Mouse (Mus musculus): ENCODE measurements around the gene Aasdhppt. TPM values are rescaled to one million over a fixed set of nuclear protein-coding genes. Genes with fewer than 3 reads are reported as not detected.

The Aasdhppt gene
- 21.5 and 31.7 TPM in 2 replicates for total RNA-seq (2014; rRNA removed)
- polyA plus RNA-seq (2015; fragmentation: Nextera tagmentation; extraction: Ambion mirVana): 29.2 and 29.8 TPM in 2 replicates

DNA sequence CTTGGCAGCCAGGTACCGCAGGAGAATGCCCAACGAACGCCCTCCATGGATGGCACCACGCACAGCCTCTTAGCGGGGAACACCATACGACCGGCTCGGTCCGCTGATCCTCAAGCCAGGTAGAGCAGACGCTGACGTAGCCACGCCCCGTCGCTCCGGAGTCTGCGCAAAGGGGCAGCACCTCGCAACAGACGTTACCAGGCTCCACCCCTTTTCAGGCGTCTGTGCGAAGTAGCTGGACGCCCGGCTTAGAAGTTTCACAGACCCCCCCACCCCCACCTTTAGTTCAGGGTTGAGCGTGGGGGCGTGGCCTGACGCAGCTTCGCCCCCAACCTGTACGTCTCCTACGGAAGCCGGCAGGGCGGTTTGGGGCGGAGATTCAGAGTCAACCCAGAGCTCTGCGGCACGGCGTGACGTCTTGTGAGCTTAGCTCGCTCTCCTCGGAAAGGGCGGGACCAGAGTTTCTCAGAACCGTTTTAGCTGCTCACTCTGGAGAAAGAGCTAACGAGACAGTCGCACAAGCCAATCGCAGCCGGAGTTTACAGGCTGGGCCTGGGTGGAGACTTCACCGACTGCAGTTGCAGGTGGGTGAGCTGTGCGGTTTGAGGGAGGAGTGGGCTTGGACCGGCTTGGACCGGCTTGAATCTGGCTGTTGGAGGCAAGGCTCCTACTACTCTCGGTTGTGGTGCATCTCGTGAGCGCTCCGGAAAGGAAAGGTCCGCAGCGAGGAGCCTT is at the start of gene Aasdhppt, which contains the start of gene Kbtbd3:
Gene Aasdhppt (minus strand): TSS at position 121 of the 735 bp plus-strand sequence.
Gene Kbtbd3 (plus strand): TSS at position 483 of the 735 bp plus-strand sequence.
- no peaks in the 10 kb centered on the region for H3K36me3 ChIP-seq (ENCODE audit: insufficient read depth, low read length)
- H3K4me3 ChIP-seq (ENCODE audit: low read depth, low read length): peak within 1 kb of the TSS; percentile 75
- H3K9ac ChIP-seq (replicated peaks; ENCODE audit: low read length, poor library complexity, severe bottlenecking): peak within 1 kb of the TSS; percentile 82
- H3K4me1 ChIP-seq (ENCODE audit: insufficient read depth, low read length): peaks cover 8% of the 10 kb centered on the region; the same call in 1 of the 2 replicates
- H3K27me3 ChIP-seq (ENCODE audit: insufficient read depth, low read length): no peaks in the 10 kb centered on the region
- peak; percentile 97 for ATAC-seq (ENCODE audit: low FRiP score)
- H3K27ac ChIP-seq (ENCODE audit: low read depth, low read length): peak within 1 kb of the TSS; percentile 97
- H3K9me3 ChIP-seq (ENCODE audit: low read length): no peaks in the 10 kb centered on the region
- under 1% methylated on average over 50 of the region's 53 CpGs for WGBS
- peak; percentile 100 for DNase-seq (ENCODE audit: low spot score)
- 0 out of 2 replicates have a peak, but pooled peaks have one; percentile 9 for TF ChIP-seq CTCF (IDR thresholded peaks at IDR 0.05)
- H3K4me2 ChIP-seq (ENCODE audit: low read depth, low read length, poor library complexity, severe bottlenecking): peak within 1 kb of the TSS; percentile 61

DNA sequence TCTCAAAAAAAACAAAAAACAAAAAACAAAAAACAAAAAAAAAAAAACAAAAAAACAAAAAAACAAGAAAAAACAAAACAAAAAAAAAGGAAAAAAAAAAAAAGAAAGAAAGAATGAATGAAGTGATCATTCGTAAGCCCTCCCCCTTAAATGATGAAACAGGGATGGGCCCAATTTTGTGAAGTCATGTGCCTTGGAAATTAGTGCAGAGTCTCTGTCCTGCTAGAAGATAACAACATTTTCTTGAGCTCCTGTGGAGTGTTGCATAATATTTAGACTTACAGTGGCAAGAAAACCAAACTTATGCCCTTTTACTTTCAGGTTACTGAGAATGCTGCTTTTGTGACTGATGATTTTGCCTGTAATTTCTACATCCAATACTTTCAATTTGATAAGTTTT is 43.9 kb upstream of the Aasdhppt start:
- no peak for TF ChIP-seq CTCF (IDR thresholded peaks at IDR 0.05)
- H3K4me3 ChIP-seq (ENCODE audit: low read depth, low read length): no peak overlapping the region
- no peaks in the 10 kb centered on the region for H3K27me3 ChIP-seq (ENCODE audit: insufficient read depth, low read length)
- H3K9me3 ChIP-seq (ENCODE audit: low read length): no peaks in the 10 kb centered on the region
- H3K9ac ChIP-seq (replicated peaks; ENCODE audit: low read length, poor library complexity, severe bottlenecking): no peak overlapping the region
- H3K4me2 ChIP-seq (ENCODE audit: low read depth, low read length, poor library complexity, severe bottlenecking): no peak overlapping the region
- WGBS: 100% methylated on average over 1 of the region's 1 CpGs
- ATAC-seq (ENCODE audit: low FRiP score): no peak
- H3K4me1 ChIP-seq (ENCODE audit: insufficient read depth, low read length): no peaks in the 10 kb centered on the region
- no peak overlapping the region for H3K27ac ChIP-seq (ENCODE audit: low read depth, low read length)
- no peak for DNase-seq (ENCODE audit: low spot score)
- H3K36me3 ChIP-seq (ENCODE audit: insufficient read depth, low read length): no peaks in the 10 kb centered on the region

DNA sequence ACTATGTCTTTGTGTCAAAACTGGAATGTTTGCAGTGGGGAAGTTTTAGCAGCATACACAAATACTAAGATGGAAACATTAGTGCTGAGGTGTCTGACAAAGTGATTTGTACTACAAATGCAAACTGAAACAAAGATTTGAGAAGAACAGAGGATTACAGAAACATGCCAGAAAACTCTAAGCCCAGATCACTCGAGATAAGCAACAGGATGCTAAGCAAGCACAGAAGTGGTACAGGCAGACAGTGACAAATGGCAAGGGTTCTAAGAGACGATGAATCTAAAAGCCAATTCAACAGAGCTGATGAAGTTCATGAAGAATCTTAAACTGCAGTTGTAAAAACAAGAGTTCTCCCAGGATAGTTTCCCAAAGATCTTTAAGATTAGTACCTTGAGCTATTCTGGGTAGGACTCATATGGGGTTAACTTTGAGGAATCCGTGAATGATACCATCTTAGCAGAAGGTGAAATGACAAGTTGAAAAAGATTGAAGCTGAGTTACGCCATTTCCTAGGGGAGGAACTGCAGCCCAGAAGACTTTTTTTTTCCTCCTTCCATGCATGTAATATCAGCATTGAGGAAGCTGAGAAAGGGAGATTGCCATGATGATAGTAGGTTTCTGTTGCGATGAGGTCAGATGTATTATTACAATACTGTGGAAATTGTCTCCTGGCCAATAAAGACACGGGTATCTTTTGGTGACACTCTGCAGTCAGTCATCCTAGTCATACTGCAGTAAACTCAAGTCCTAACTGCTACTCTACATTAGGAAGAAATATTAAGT is 9.9 kb upstream of the Aasdhppt start:
- Histone ChIP-seq H3K9ac (replicated peaks; ENCODE audit: low read length, poor library complexity, severe bottlenecking) (no peak overlapping the region), H3K9me3 (ENCODE audit: low read length) (peaks cover 3% of the 10 kb centered on the region; the same call in 1 of the 2 replicates), H3K4me2 (ENCODE audit: low read depth, low read length, poor library complexity, severe bottlenecking) (no peak overlapping the region), H3K27me3 (ENCODE audit: insufficient read depth, low read length) (no peaks in the 10 kb centered on the region), H3K27ac (ENCODE audit: low read depth, low read length) (no peak overlapping the region), H3K4me1 (ENCODE audit: insufficient read depth, low read length) (no peaks in the 10 kb centered on the region), H3K4me3 (ENCODE audit: low read depth, low read length) (no peak overlapping the region), H3K36me3 (ENCODE audit: insufficient read depth, low read length) (0 out of 2 replicates have a peak, but pooled peaks cover 3% of the 10 kb centered on the region)
- no peak for ATAC-seq (ENCODE audit: low FRiP score)
- DNase-seq (ENCODE audit: low spot score): no peak
- no peak for TF ChIP-seq CTCF (IDR thresholded peaks at IDR 0.05)
- 88% methylated on average over 6 of the region's 6 CpGs for WGBS

DNA sequence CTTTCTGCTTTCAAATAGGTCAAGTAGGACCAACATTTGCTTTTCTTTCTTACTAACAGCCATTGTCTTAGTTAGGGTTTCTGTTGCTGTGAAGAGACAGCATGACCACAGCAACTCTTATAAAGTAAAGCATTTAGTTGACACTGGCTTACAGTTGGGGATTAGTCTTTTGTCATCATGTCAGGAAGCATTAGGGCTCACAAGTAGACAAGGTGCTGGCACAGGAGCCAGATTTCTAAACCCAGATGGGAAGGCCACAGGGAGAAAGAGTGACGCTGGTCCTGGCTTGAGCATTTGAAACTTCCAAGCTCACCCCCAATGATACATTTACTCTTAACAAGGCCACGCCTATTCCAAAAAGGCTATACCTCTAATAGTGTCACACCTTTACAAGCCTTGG is 6.5 kb upstream of the Aasdhppt start:
- DNase-seq (ENCODE audit: low spot score) (no peak), ATAC-seq (ENCODE audit: low FRiP score) (no peak)
- 71% methylated on average over 2 of the region's 2 CpGs for WGBS
- Histone ChIP-seq H3K4me1 (ENCODE audit: insufficient read depth, low read length) (no peaks in the 10 kb centered on the region), H3K4me3 (ENCODE audit: low read depth, low read length) (no peak overlapping the region), H3K9ac (replicated peaks; ENCODE audit: low read length, poor library complexity, severe bottlenecking) (no peak overlapping the region), H3K4me2 (ENCODE audit: low read depth, low read length, poor library complexity, severe bottlenecking) (no peak overlapping the region), H3K27ac (ENCODE audit: low read depth, low read length) (no peak overlapping the region), H3K27me3 (ENCODE audit: insufficient read depth, low read length) (no peaks in the 10 kb centered on the region), H3K36me3 (ENCODE audit: insufficient read depth, low read length) (0 out of 2 replicates have a peak, but pooled peaks cover 3% of the 10 kb centered on the region), H3K9me3 (ENCODE audit: low read length) (no peaks in the 10 kb centered on the region)
- no peak for TF ChIP-seq CTCF (IDR thresholded peaks at IDR 0.05)

DNA sequence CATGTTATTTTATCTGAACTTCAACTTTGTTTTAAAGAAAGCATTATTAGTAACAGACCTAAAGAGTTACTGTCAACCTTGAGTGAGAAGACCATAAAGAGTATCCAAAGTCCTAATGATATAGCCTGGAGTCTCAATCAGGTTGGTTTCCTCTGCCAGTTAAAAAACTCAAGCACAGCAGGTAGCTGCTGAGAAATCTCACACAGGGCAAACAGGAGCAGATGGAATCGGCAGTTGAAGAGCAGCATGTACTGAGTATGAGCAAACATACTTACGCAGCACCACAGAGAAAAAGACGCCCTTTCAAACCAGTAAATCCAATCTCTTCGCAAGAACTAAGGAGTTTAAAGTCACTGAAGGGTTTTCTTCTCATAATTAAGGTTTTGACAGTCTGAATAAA is 4.7 kb upstream of the Aasdhppt start:
- Histone ChIP-seq H3K4me3 (ENCODE audit: low read depth, low read length) (no peak overlapping the region), H3K9ac (replicated peaks; ENCODE audit: low read length, poor library complexity, severe bottlenecking) (no peak overlapping the region), H3K4me2 (ENCODE audit: low read depth, low read length, poor library complexity, severe bottlenecking) (no peak overlapping the region), H3K27ac (ENCODE audit: low read depth, low read length) (no peak overlapping the region), H3K4me1 (ENCODE audit: insufficient read depth, low read length) (no peaks in the 10 kb centered on the region), H3K27me3 (ENCODE audit: insufficient read depth, low read length) (no peaks in the 10 kb centered on the region), H3K36me3 (ENCODE audit: insufficient read depth, low read length) (0 out of 2 replicates have a peak, but pooled peaks cover 3% of the 10 kb centered on the region), H3K9me3 (ENCODE audit: low read length) (no peaks in the 10 kb centered on the region)
- 95% methylated on average over 4 of the region's 4 CpGs for WGBS
- ATAC-seq (ENCODE audit: low FRiP score) (no peak), DNase-seq (ENCODE audit: low spot score) (no peak)
- no peak for TF ChIP-seq CTCF (IDR thresholded peaks at IDR 0.05)
